Mouse (Mus musculus) kidney, embryonic 15.5 days (tissue): ENCODE data around the gene Zc3h12d. TPM values are rescaled to one million over a fixed set of nuclear protein-coding genes. Genes with fewer than 3 reads are reported as not detected.

ENCODE experiments used
- ATAC-seq: fragments of 200-750 bp; cut with Nextera tagmentation; replicated peaks from 2 replicates; pipeline ENCODE4 v1.8.0; 2017; ENCODE audit warnings: moderate TSS enrichment; ENCODE audit not compliant: low FRiP score
- H3K27ac ChIP-seq: fragments of 300-500 bp; sonication (generic); 2 replicates; pipeline ENCODE4 v1.5.1; 2015; ENCODE audit warnings: mild to moderate bottlenecking, inconsistent platforms
- H3K27me3 ChIP-seq: fragments of 300-500 bp; sonication (generic); 2 replicates; pipeline ENCODE4 v1.6.1; 2015; ENCODE audit warnings: inconsistent platforms
- H3K36me3 ChIP-seq: fragments of 300-500 bp; sonication (generic); 2 replicates; pipeline ENCODE4 v1.6.1; 2015; ENCODE audit warnings: inconsistent platforms
- H3K4me1 ChIP-seq: fragments of 300-500 bp; sonication (generic); 2 replicates; pipeline ENCODE4 v1.6.1; 2015; ENCODE audit warnings: inconsistent platforms
- H3K4me2 ChIP-seq: fragments of 300-500 bp; sonication (generic); 2 replicates; pipeline ENCODE4 v1.6.1; 2015; ENCODE audit warnings: moderate library complexity, mild to moderate bottlenecking, inconsistent platforms
- H3K4me3 ChIP-seq: fragments of 300-500 bp; sonication (generic); replicated peaks from 2 replicates; pipeline ENCODE4 v1.5.1; 2015; ENCODE audit warnings: mild to moderate bottlenecking, inconsistent platforms
- H3K9ac ChIP-seq: fragments of 300-500 bp; sonication (generic); 2 replicates; pipeline ENCODE4 v1.6.1; 2015; ENCODE audit warnings: mild to moderate bottlenecking, inconsistent platforms
- H3K9me3 ChIP-seq: fragments of 300-500 bp; sonication (generic); replicated peaks from 2 replicates; pipeline ENCODE4 v1.6.1; 2016; ENCODE audit warnings: inconsistent platforms
- WGBS: fragments of 180-500 bp; shearing (Covaris S2); methylation state at CpG from one replicate; pipeline ENCODE4 v1.1.7; 2015; ENCODE audit warnings: mixed read lengths; 5-methylcytosine and 5-hydroxymethylcytosine counted together
- microRNA-seq: library from miRNA; unstranded; fragments of <30 nt; microRNA quantifications from one replicate; pipeline ENCODE4, GENCODE M21; 2016
- polyA plus RNA-seq: library from polyadenylated mRNA; unstranded; fragments of >200 nt; fragmentation: Nextera tagmentation; extraction: Ambion mirVana; gene quantifications from 2 replicates; pipeline ENCODE4 v1.2.1, GENCODE M21; 2015

The Zc3h12d gene
- polyA plus RNA-seq, 1 experiment from 2014 or later: 0.14 TPM

GRCm38 (mm10) chr10:7888256-7888868 lies 56.1 kb downstream of the Zc3h12d start:
- H3K9me3 ChIP-seq: no peaks in the 10 kb centered on the region
- H3K4me2 ChIP-seq: no peak overlapping the region
- no peaks in the 10 kb centered on the region for H3K27me3 ChIP-seq
- ATAC-seq: no peak
- H3K27ac ChIP-seq: no peak overlapping the region
- H3K4me1 ChIP-seq: no peaks in the 10 kb centered on the region
- no peak overlapping the region for H3K9ac ChIP-seq
- 75% methylated on average over 11 of the region's 11 CpGs for whole genome bisulfite sequencing
- no peak overlapping the region for H3K4me3 ChIP-seq
- no peaks in the 10 kb centered on the region for H3K36me3 ChIP-seq

- H3K36me3 ChIP-seq: peaks cover 50% of the 10 kb centered on the region
- no peak overlapping the region for H3K4me2 ChIP-seq
- H3K27me3 ChIP-seq: no peaks in the 10 kb centered on the region
- H3K9me3 ChIP-seq: no peaks in the 10 kb centered on the region
- no peaks in the 10 kb centered on the region for H3K4me1 ChIP-seq
- H3K27ac ChIP-seq: no peak overlapping the region
- H3K4me3 ChIP-seq: no peak overlapping the region
- 92% methylated on average over 14 of the region's 14 CpGs for WGBS
- ATAC-seq: no peak
- no peak overlapping the region for H3K9ac ChIP-seq
Measured at GRCm38 (mm10) chr10:7900719-7901627, 68.7 kb downstream of the Zc3h12d start.

GRCm38 (mm10) chr10:7904157-7904556 lies 71.9 kb downstream of the Zc3h12d start:
- H3K4me2 ChIP-seq: no peak overlapping the region
- H3K27me3 ChIP-seq: no peaks in the 10 kb centered on the region
- peaks cover 77% of the 10 kb centered on the region for H3K36me3 ChIP-seq
- no peak overlapping the region for H3K4me3 ChIP-seq
- ATAC-seq: no peak
- no peak overlapping the region for H3K27ac ChIP-seq
- H3K9me3 ChIP-seq: no peaks in the 10 kb centered on the region
- no peaks in the 10 kb centered on the region for H3K4me1 ChIP-seq
- WGBS: 96% methylated on average over 5 of the region's 5 CpGs
- no peak overlapping the region for H3K9ac ChIP-seq

- no peak for ATAC-seq
- Histone ChIP-seq H3K4me1 (no peaks in the 10 kb centered on the region), H3K9me3 (no peaks in the 10 kb centered on the region), H3K4me3 (no peak overlapping the region), H3K9ac (no peak overlapping the region), H3K36me3 (peaks cover 75% of the 10 kb centered on the region), H3K27ac (no peak overlapping the region), H3K4me2 (no peak overlapping the region), H3K27me3 (no peaks in the 10 kb centered on the region)
- 86% methylated on average over 12 of the region's 12 CpGs for WGBS
Measured at GRCm38 (mm10) chr10:7907151-7907550, 74.9 kb downstream of the Zc3h12d start.

GRCm38 (mm10) chr10:7911268-7911667 lies 79.0 kb downstream of the Zc3h12d start:
- Histone ChIP-seq H3K27me3 (no peaks in the 10 kb centered on the region), H3K36me3 (peaks cover 65% of the 10 kb centered on the region), H3K4me2 (no peak overlapping the region), H3K9ac (no peak overlapping the region), H3K9me3 (no peaks in the 10 kb centered on the region), H3K4me3 (no peak overlapping the region), H3K4me1 (no peaks in the 10 kb centered on the region), H3K27ac (no peak overlapping the region)
- 73% methylated on average over 10 of the region's 10 CpGs for WGBS
- no peak for ATAC-seq

Small RNA genes within 50 kb of the gene (microRNA-seq; reads per million reads assigned to microRNA genes)
- gene Mir5104: 1.6 reads per million, percentile 4 among the genes with 10 or more reads in this experiment

Other genes with a start within 250 kb of the Zc3h12d start
- gene Lrp11, start 242.7 kb upstream of the Zc3h12d start, polyA plus RNA-seq: 1.8 and 2.4 TPM in 2 replicates
- gene Nup43, start 165.0 kb upstream of the Zc3h12d start, polyA plus RNA-seq: 55.2 and 58.1 TPM in 2 replicates
- 115 and 122 TPM in 2 replicates for gene Pcmt1, start 151.3 kb upstream of the Zc3h12d start, polyA plus RNA-seq
- gene Lats1, start 151.3 kb upstream of the Zc3h12d start, polyA plus RNA-seq: 8.6 and 9.1 TPM in 2 replicates
- 56.6 and 57.7 TPM in 2 replicates for gene Katna1, start 106.5 kb upstream of the Zc3h12d start, polyA plus RNA-seq
- 88.9 and 90.9 TPM in 2 replicates for gene Ginm1, start 39.6 kb upstream of the Zc3h12d start, polyA plus RNA-seq
- gene Ppil4, start 39.6 kb upstream of the Zc3h12d start, polyA plus RNA-seq: 39.0 and 39.5 TPM in 2 replicates
- 19.8 and 20.6 TPM in 2 replicates for gene Tab2, start 123.8 kb downstream of the Zc3h12d start, polyA plus RNA-seq